Mouse (Mus musculus): ENCODE measurements around the gene Acaa1a.

Gene Acaa1a

GRCm38 (mm10) chr9:119394808-119395207 is 55.3 kb downstream of the Acaa1a start:
- no peak for DNase-seq

All from embryo, embryonic 11 days (tissue).